Mouse (Mus musculus) embryonic facial prominence, embryonic 11.5 days (tissue): ENCODE data around the gene Topbp1. TPM values are rescaled to one million over a fixed set of nuclear protein-coding genes. Genes with fewer than 3 reads are reported as not detected.

ENCODE experiments used
- ATAC-seq: fragments of 200-750 bp; cut with Nextera tagmentation; replicated peaks from 2 replicates; pipeline ENCODE4 v1.8.0; 2017; ENCODE audit warnings: low read depth; ENCODE audit not compliant: insufficient number of reproducible peaks, low FRiP score, low TSS enrichment
- DNase-seq: peaks from one replicate; pipeline ENCODE4 v3.0.0-alpha.2; 2015; ENCODE audit warnings: low spot score
- H3K27ac ChIP-seq: fragments of 300-500 bp; sonication (generic); replicated peaks from 2 replicates; pipeline ENCODE4 v1.5.1; 2014; ENCODE audit warnings: mild to moderate bottlenecking, low read depth, low read length, control low read depth
- H3K27me3 ChIP-seq: fragments of 300-500 bp; sonication (generic); 2 replicates; pipeline ENCODE4 v1.6.1; 2014; ENCODE audit warnings: mild to moderate bottlenecking, low read length, moderate library complexity, mixed read lengths; ENCODE audit not compliant: control insufficient read depth, insufficient read depth
- H3K36me3 ChIP-seq: fragments of 300-500 bp; sonication (generic); replicated peaks from 2 replicates; pipeline ENCODE4 v1.6.1; 2014; ENCODE audit warnings: low read depth, mild to moderate bottlenecking, low read length, moderate library complexity, mixed read lengths; ENCODE audit not compliant: control insufficient read depth, insufficient read depth
- H3K4me1 ChIP-seq: fragments of 300-500 bp; sonication (generic); 2 replicates; pipeline ENCODE4 v1.6.1; 2014; ENCODE audit warnings: low read length, mixed read lengths; ENCODE audit not compliant: control insufficient read depth, insufficient read depth
- H3K4me2 ChIP-seq: fragments of 300-500 bp; sonication (generic); 2 replicates; pipeline ENCODE4 v1.6.1; 2014; ENCODE audit warnings: low read depth, mild to moderate bottlenecking, control low read depth, low read length, moderate library complexity
- H3K4me3 ChIP-seq: fragments of 300-500 bp; sonication (generic); 2 replicates; pipeline ENCODE4 v1.5.1; 2014; ENCODE audit warnings: low read depth, low read length, control low read depth
- H3K9ac ChIP-seq: fragments of 300-500 bp; sonication (generic); replicated peaks from 2 replicates; pipeline ENCODE4 v1.6.1; 2014; ENCODE audit warnings: mild to moderate bottlenecking, control low read depth, low read length
- H3K9me3 ChIP-seq: fragments of 300-500 bp; sonication (generic); replicated peaks from 2 replicates; pipeline ENCODE4 v1.6.1; 2016; ENCODE audit warnings: mild to moderate bottlenecking, low read length, inconsistent platforms, mixed read lengths; ENCODE audit not compliant: control insufficient read depth
- WGBS: fragments of 180-500 bp; shearing (Covaris S2); extraction: QIAGEN DNeasy Blood & Tissue Kit; methylation state at CpG from one replicate; pipeline ENCODE4 v1.1.7; 2014; 5-methylcytosine and 5-hydroxymethylcytosine counted together
- polyA plus RNA-seq: library from polyadenylated mRNA; unstranded; fragments of >200 nt; fragmentation: Nextera tagmentation; extraction: Ambion mirVana; gene quantifications from 2 replicates; pipeline ENCODE4 v1.2.1, GENCODE M21; 2014

The Topbp1 gene
- polyA plus RNA-seq, 1 experiment from 2014 or later, result 90.1 TPM

- Histone ChIP-seq H3K4me3 (no peak overlapping the region), H3K4me2 (no peak overlapping the region), H3K36me3 (no peaks in the 10 kb centered on the region), H3K9ac (no peak overlapping the region), H3K9me3 (peaks cover 3% of the 10 kb centered on the region; the same call in 1 of the 2 replicates), H3K4me1 (no peaks in the 10 kb centered on the region), H3K27ac (no peak overlapping the region), H3K27me3 (no peaks in the 10 kb centered on the region)
- DNase-seq, result no peak
- WGBS, result 83% methylated on average over 21 of the region's 21 CpGs
- ATAC-seq, result no peak
Observed at GRCm38 (mm10) chr9:103398509-103399157, 93.6 kb downstream of the Topbp1 start.

Other genes with a start within 250 kb of the Topbp1 start
- 6.0 and 7.5 TPM in 2 replicates for gene Rab6b, start 193.4 kb upstream of the Topbp1 start, polyA plus RNA-seq
- gene Srprb, start 103.1 kb upstream of the Topbp1 start, polyA plus RNA-seq, result 57.9 and 61.8 TPM in 2 replicates
- gene Gm20425, start 74.9 kb upstream of the Topbp1 start, polyA plus RNA-seq, result not detected in 2 replicates
- 27.2 and 28.8 TPM in 2 replicates for gene Trf, start 74.8 kb upstream of the Topbp1 start, polyA plus RNA-seq
- gene 1300017J02Rik, start 133 bp upstream of the Topbp1 start, polyA plus RNA-seq, result 1.2 and 1.6 TPM in 2 replicates
- gene Cdv3, start 60.6 kb downstream of the Topbp1 start, polyA plus RNA-seq, result 142 and 147 TPM in 2 replicates
- gene Bfsp2, start 175.2 kb downstream of the Topbp1 start, polyA plus RNA-seq, result 2.4 and 2.8 TPM in 2 replicates